Mouse (Mus musculus): Measurements from ENCODE around the gene Nptxr. TPM values are rescaled to one million over a fixed set of nuclear protein-coding genes. Genes with fewer than 3 reads are reported as not detected.

Gene Nptxr
- polyA plus RNA-seq, 1 experiment from 2014 or later, result 0.31 TPM

- peaks cover 41% of the 10 kb centered on the region for H3K4me1 ChIP-seq
- WGBS (ENCODE audit: insufficient replicate concordance), result 72% methylated on average over 5 of the region's 5 CpGs
- H3K4me3 ChIP-seq, result no peak overlapping the region
Measured at GRCm38 (mm10) chr15:79829431-79829830, 24.9 kb upstream of the Nptxr start.

GRCm38 (mm10) chr15:79828366-79829035 is 23.9 kb upstream of the Nptxr start:
- no peaks in the 10 kb centered on the region for H3K9me3 ChIP-seq (replicated peaks)
- no peak overlapping the region for H3K4me3 ChIP-seq
- no peak for ATAC-seq
- H3K9ac ChIP-seq, result no peak overlapping the region
- H3K4me2 ChIP-seq, result peak overlapping the region; percentile 21
- H3K4me1 ChIP-seq, result peaks cover 42% of the 10 kb centered on the region
- H3K27me3 ChIP-seq (replicated peaks), result no peaks in the 10 kb centered on the region; the same call in none of the 2 replicates
- 47% methylated on average over 46 of the region's 46 CpGs for WGBS (ENCODE audit: insufficient replicate concordance)
- no peak overlapping the region for H3K27ac ChIP-seq
- H3K36me3 ChIP-seq, result peaks cover 36% of the 10 kb centered on the region

More at GRCm38 (mm10) chr15:79829431-79829830, 24.9 kb upstream of the Nptxr start:
- H3K9ac ChIP-seq, result no peak overlapping the region
- peaks cover 35% of the 10 kb centered on the region for H3K36me3 ChIP-seq
- H3K27ac ChIP-seq, result no peak overlapping the region
- H3K27me3 ChIP-seq (replicated peaks), result no peaks in the 10 kb centered on the region; the same call in none of the 2 replicates
- no peak overlapping the region for H3K4me2 ChIP-seq
- H3K9me3 ChIP-seq (replicated peaks), result no peaks in the 10 kb centered on the region
- no peak for ATAC-seq

GRCm38 (mm10) chr15:79827778-79828210 is 23.2 kb upstream of the Nptxr start:
- Histone ChIP-seq H3K4me1 (peaks cover 40% of the 10 kb centered on the region), H3K27me3 (replicated peaks) (no peaks in the 10 kb centered on the region; the same call in none of the 2 replicates), H3K4me3 (no peak overlapping the region), H3K27ac (no peak overlapping the region), H3K9me3 (replicated peaks) (no peaks in the 10 kb centered on the region), H3K9ac (no peak overlapping the region), H3K4me2 (no peak overlapping the region), H3K36me3 (peaks cover 43% of the 10 kb centered on the region)
- ATAC-seq, result no peak
- 84% methylated on average over 11 of the region's 11 CpGs for WGBS (ENCODE audit: insufficient replicate concordance)

GRCm38 (mm10) chr15:79827061-79827777 is 22.7 kb upstream of the Nptxr start:
- 81% methylated on average over 14 of the region's 14 CpGs for WGBS (ENCODE audit: insufficient replicate concordance)
- no peaks in the 10 kb centered on the region for H3K9me3 ChIP-seq (replicated peaks)
- H3K4me3 ChIP-seq, result no peak overlapping the region
- no peak for ATAC-seq
- H3K36me3 ChIP-seq, result peaks cover 45% of the 10 kb centered on the region
- H3K27me3 ChIP-seq (replicated peaks), result no peaks in the 10 kb centered on the region; the same call in none of the 2 replicates
- no peak overlapping the region for H3K4me2 ChIP-seq
- H3K9ac ChIP-seq, result no peak overlapping the region
- H3K27ac ChIP-seq, result no peak overlapping the region
- H3K4me1 ChIP-seq, result peaks cover 40% of the 10 kb centered on the region

GRCm38 (mm10) chr15:79826221-79826935 is 21.8 kb upstream of the Nptxr start:
- peaks cover 40% of the 10 kb centered on the region for H3K36me3 ChIP-seq
- 68% methylated on average over 9 of the region's 9 CpGs for WGBS (ENCODE audit: insufficient replicate concordance)
- no peak overlapping the region for H3K27ac ChIP-seq
- H3K4me1 ChIP-seq, result peaks cover 37% of the 10 kb centered on the region
- no peak overlapping the region for H3K4me3 ChIP-seq
- no peak overlapping the region for H3K4me2 ChIP-seq
- no peak for ATAC-seq
- no peaks in the 10 kb centered on the region for H3K9me3 ChIP-seq (replicated peaks)
- H3K9ac ChIP-seq, result no peak overlapping the region
- no peaks in the 10 kb centered on the region; the same call in none of the 2 replicates for H3K27me3 ChIP-seq (replicated peaks)

GRCm38 (mm10) chr15:79825146-79825825 is 20.7 kb upstream of the Nptxr start:
- Histone ChIP-seq H3K4me2 (no peak overlapping the region), H3K4me1 (peaks cover 34% of the 10 kb centered on the region), H3K9ac (no peak overlapping the region), H3K4me3 (no peak overlapping the region), H3K27me3 (replicated peaks) (no peaks in the 10 kb centered on the region; the same call in none of the 2 replicates), H3K27ac (no peak overlapping the region), H3K36me3 (peaks cover 38% of the 10 kb centered on the region), H3K9me3 (replicated peaks) (no peaks in the 10 kb centered on the region)
- ATAC-seq, result no peak
- 55% methylated on average over 14 of the region's 14 CpGs for WGBS (ENCODE audit: insufficient replicate concordance)

GRCm38 (mm10) chr15:79823588-79824280 is 19.2 kb upstream of the Nptxr start:
- Histone ChIP-seq H3K36me3 (peaks cover 35% of the 10 kb centered on the region), H3K4me1 (peaks cover 34% of the 10 kb centered on the region), H3K27ac (no peak overlapping the region), H3K4me3 (no peak overlapping the region), H3K4me2 (no peak overlapping the region), H3K9ac (no peak overlapping the region), H3K27me3 (replicated peaks) (no peaks in the 10 kb centered on the region; the same call in none of the 2 replicates), H3K9me3 (replicated peaks) (no peaks in the 10 kb centered on the region)
- WGBS (ENCODE audit: insufficient replicate concordance), result 48% methylated on average over 19 of the region's 19 CpGs
- ATAC-seq, result no peak

GRCm38 (mm10) chr15:79822265-79823199 is 18.0 kb upstream of the Nptxr start:
- no peaks in the 10 kb centered on the region for H3K9me3 ChIP-seq (replicated peaks)
- peaks cover 23% of the 10 kb centered on the region for H3K36me3 ChIP-seq
- H3K27me3 ChIP-seq (replicated peaks), result no peaks in the 10 kb centered on the region
- no peak overlapping the region for H3K4me3 ChIP-seq
- peaks cover 29% of the 10 kb centered on the region for H3K4me1 ChIP-seq
- no peak overlapping the region for H3K4me2 ChIP-seq
- no peak overlapping the region for H3K9ac ChIP-seq
- WGBS (ENCODE audit: insufficient replicate concordance), result 57% methylated on average over 13 of the region's 13 CpGs
- no peak for ATAC-seq
- H3K27ac ChIP-seq, result no peak overlapping the region

GRCm38 (mm10) chr15:79818325-79818724 is 13.8 kb upstream of the Nptxr start:
- Histone ChIP-seq H3K27me3 (replicated peaks) (peaks cover 26% of the 10 kb centered on the region; the same call in 1 of the 2 replicates), H3K4me2 (no peak overlapping the region), H3K4me3 (no peak overlapping the region), H3K9me3 (replicated peaks) (no peaks in the 10 kb centered on the region), H3K36me3 (peaks cover 7% of the 10 kb centered on the region), H3K27ac (no peak overlapping the region), H3K4me1 (peaks cover 13% of the 10 kb centered on the region), H3K9ac (no peak overlapping the region)
- WGBS (ENCODE audit: insufficient replicate concordance), result 62% methylated on average over 4 of the region's 4 CpGs
- no peak for ATAC-seq

- no peaks in the 10 kb centered on the region for H3K4me1 ChIP-seq
- no peak overlapping the region for H3K4me2 ChIP-seq
- peaks cover 64% of the 10 kb centered on the region for H3K27me3 ChIP-seq (replicated peaks)
- H3K27ac ChIP-seq, result no peak overlapping the region
- H3K36me3 ChIP-seq, result no peaks in the 10 kb centered on the region
- H3K4me3 ChIP-seq, result no peak overlapping the region
- no peak for ATAC-seq
- 39% methylated on average over 8 of the region's 8 CpGs for WGBS (ENCODE audit: insufficient replicate concordance)
- no peaks in the 10 kb centered on the region for H3K9me3 ChIP-seq (replicated peaks)
- H3K9ac ChIP-seq, result no peak overlapping the region
Measured at GRCm38 (mm10) chr15:79813666-79814258, 9.2 kb upstream of the Nptxr start.

Measured in liver, embryonic 12.5 days (tissue).